Mouse (Mus musculus): ENCODE data around the gene Rras. TPM values are rescaled to one million over a fixed set of nuclear protein-coding genes. Genes with fewer than 3 reads are reported as not detected.

Gene Rras
- polyA plus RNA-seq, 1 experiment from 2014 or later, result 81.5 TPM

DNA sequence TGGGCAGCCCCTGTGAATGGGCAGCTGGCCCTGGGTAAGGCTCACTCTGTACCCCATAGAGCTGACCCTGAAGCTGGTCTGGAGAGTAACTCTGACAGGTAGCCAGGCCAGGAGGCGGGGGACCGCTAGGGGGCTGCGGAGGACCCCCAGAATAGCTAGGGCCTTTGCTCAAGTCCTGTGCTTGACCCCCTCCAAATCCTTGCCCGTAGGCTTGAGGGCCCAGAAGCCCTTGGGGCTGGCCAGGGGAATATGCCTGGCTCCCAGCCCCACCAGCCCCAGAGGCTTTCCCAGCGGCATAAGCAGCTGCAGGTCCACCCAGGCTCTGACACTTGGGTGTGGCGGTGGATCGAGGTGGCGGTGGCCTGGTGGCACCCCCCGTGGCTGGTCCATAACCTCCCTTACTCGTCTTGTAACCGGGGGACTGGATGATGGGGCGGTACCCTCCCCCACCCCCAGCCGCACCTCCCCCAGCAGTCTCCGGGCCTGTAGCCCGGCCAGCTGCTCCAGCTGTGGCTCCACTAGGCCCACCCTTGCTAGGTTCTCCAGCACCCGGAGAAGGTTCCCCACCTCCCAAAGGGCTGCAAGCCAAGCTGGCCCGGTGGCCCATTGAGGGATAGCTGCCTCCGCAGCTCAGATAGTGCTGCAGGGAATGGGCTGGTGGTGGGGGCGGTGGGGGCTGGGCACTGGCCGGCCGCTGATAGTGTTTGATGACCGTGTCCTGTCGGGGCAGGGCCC is 31.3 kb downstream of the Rras start:
- no peak for TF ChIP-seq EP300 (optimal IDR thresholded peaks at IDR 0.05)
- no peak for TF ChIP-seq CTCF (IDR thresholded peaks at IDR 0.05; ENCODE audit: low read depth)
- Histone ChIP-seq H3K27me3 (ENCODE audit: control insufficient read depth, insufficient read depth, low read length) (no peaks in the 10 kb centered on the region), H3K4me2 (replicated peaks; ENCODE audit: low read depth) (no peak overlapping the region), H3K9ac (ENCODE audit: low read length) (no peak overlapping the region), H3K36me3 (ENCODE audit: control insufficient read depth, insufficient read depth, low read length) (peaks cover 29% of the 10 kb centered on the region), H3K9me3 (ENCODE audit: control insufficient read depth, low read length) (no peaks in the 10 kb centered on the region), H3K4me3 (ENCODE audit: low read depth, low read length) (no peak overlapping the region), H3K4me1 (replicated peaks; ENCODE audit: control insufficient read depth, insufficient read depth) (0 out of 2 replicates have a peak, but pooled peaks cover 4% of the 10 kb centered on the region), H3K27ac (replicated peaks) (no peak overlapping the region)
- DNase-seq (ENCODE audit: low spot score) (peak; percentile 12), ATAC-seq (ENCODE audit: low FRiP score, low TSS enrichment) (no peak)
- WGBS, result 87% methylated on average over 23 of the region's 23 CpGs

DNA sequence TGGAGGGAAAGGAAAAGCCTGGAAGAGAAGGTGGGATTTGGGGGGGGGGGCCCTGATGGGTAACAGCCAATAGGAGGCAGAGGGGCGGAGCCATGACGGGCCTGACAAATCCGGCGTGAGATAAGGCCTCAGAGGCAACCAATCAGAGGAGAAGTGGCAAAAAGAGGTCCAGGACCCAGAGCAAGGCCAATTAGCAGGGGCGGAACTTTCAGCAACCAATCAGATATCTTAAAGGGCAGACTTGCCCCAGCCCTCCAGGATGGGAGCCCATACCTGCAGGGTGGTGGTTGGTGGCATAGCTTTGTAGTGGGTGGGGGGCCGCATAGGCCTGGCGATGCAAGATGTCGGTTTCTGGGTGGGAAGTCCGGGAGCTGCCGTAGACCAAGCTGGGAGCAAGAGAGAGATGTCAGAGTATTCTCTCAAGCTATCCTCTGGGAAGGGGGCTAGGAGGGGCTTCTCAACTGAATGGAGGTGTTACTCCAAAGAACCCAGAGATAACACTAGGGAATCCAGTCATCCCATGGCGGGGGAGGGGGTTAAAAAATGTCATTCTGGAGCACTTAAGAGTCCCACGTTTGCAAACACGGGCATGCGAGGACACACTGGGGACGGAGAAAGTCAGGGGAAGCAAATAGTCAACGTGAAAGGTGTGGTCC is 33.3 kb downstream of the Rras start:
- no peak overlapping the region for H3K9ac ChIP-seq (ENCODE audit: low read length)
- TF ChIP-seq CTCF (IDR thresholded peaks at IDR 0.05; ENCODE audit: low read depth) (0 out of 2 replicates have a peak, but pooled peaks have one; percentile 0), EP300 (optimal IDR thresholded peaks at IDR 0.05) (no peak)
- peaks cover 23% of the 10 kb centered on the region for H3K36me3 ChIP-seq (ENCODE audit: control insufficient read depth, insufficient read depth, low read length)
- H3K4me2 ChIP-seq (replicated peaks; ENCODE audit: low read depth), result peak overlapping the region; percentile 99
- no peaks in the 10 kb centered on the region for H3K27me3 ChIP-seq (ENCODE audit: control insufficient read depth, insufficient read depth, low read length)
- WGBS, result 10% methylated on average over 16 of the region's 16 CpGs
- ATAC-seq (ENCODE audit: low FRiP score, low TSS enrichment) (no peak), DNase-seq (ENCODE audit: low spot score) (peak; percentile 79)
- H3K9me3 ChIP-seq (ENCODE audit: control insufficient read depth, low read length), result no peaks in the 10 kb centered on the region
- peak overlapping the region; percentile 97 for H3K27ac ChIP-seq (replicated peaks)
- H3K4me1 ChIP-seq (replicated peaks; ENCODE audit: control insufficient read depth, insufficient read depth), result 0 out of 2 replicates have a peak, but pooled peaks cover 4% of the 10 kb centered on the region
- H3K4me3 ChIP-seq (ENCODE audit: low read depth, low read length), result peak overlapping the region; percentile 83

DNA sequence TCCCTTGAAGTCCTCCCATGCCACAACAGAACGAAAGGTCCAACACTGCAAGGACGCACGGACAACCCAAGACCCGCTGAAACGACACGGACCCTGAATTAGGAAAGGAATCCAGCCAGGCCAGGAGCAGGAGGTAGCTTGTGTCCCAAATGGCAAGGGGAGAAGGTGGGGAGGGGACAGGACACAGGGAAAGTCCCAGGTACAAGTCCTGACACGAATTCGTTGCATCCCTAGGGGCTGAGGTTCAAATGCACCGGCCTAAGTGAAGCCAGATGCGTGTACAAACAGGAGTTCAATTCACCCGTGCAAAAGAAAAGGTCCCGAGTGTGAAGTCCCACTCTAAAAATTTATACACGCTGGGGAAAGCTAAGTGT is 33.8 kb downstream of the Rras start:
- DNase-seq (ENCODE audit: low spot score), result no peak
- peaks cover 18% of the 10 kb centered on the region for H3K36me3 ChIP-seq (ENCODE audit: control insufficient read depth, insufficient read depth, low read length)
- no peaks in the 10 kb centered on the region for H3K9me3 ChIP-seq (ENCODE audit: control insufficient read depth, low read length)
- peak overlapping the region; percentile 97 for H3K27ac ChIP-seq (replicated peaks)
- ATAC-seq (ENCODE audit: low FRiP score, low TSS enrichment), result no peak
- H3K27me3 ChIP-seq (ENCODE audit: control insufficient read depth, insufficient read depth, low read length), result no peaks in the 10 kb centered on the region
- TF ChIP-seq EP300 (optimal IDR thresholded peaks at IDR 0.05) (no peak), CTCF (IDR thresholded peaks at IDR 0.05; ENCODE audit: low read depth) (no peak)
- H3K4me3 ChIP-seq (ENCODE audit: low read depth, low read length), result peak overlapping the region; percentile 83
- H3K4me1 ChIP-seq (replicated peaks; ENCODE audit: control insufficient read depth, insufficient read depth), result 0 out of 2 replicates have a peak, but pooled peaks cover 4% of the 10 kb centered on the region
- H3K4me2 ChIP-seq (replicated peaks; ENCODE audit: low read depth), result peak overlapping the region; percentile 99
- H3K9ac ChIP-seq (ENCODE audit: low read length), result peak overlapping the region; percentile 87
- 5% methylated on average over 13 of the region's 13 CpGs for WGBS

DNA sequence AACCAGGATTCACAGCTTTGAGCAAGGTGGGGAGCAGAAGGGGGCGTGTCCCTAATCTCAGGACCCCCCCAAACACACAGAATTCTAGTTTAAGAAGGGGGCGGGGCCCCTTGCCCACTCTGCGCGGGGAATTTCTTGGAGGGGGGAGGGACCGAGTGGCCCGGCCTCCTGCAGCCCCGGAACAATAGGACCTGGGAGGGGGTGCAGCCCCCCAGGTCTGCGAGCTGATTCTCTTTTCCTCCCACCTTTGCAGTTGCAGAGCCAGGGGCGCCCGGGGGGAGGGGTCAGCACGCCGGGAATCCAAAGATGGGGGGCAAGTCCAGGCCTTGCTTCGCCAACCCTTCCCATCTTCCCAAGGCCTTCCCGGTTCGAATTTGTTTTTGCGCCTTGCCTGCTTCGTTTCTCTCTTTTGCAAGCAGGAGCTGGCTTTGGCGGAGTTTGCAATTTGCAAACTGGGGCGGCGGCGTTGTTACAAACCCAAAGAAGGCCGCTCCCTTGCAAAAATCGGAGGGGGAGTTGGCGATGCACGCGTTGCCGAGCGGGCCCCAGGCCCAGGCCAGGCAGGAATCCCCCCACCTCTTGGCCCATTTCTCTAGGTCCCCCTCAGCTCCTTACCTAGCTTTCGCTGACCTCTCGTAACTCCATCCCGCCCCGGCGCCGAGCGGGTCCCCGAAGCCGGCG is 34.6 kb downstream of the Rras start:
- H3K27me3 ChIP-seq (ENCODE audit: control insufficient read depth, insufficient read depth, low read length), result no peaks in the 10 kb centered on the region
- H3K4me3 ChIP-seq (ENCODE audit: low read depth, low read length), result peak overlapping the region; percentile 83
- peak overlapping the region; percentile 87 for H3K9ac ChIP-seq (ENCODE audit: low read length)
- H3K4me1 ChIP-seq (replicated peaks; ENCODE audit: control insufficient read depth, insufficient read depth), result 0 out of 2 replicates have a peak, but pooled peaks cover 4% of the 10 kb centered on the region
- H3K36me3 ChIP-seq (ENCODE audit: control insufficient read depth, insufficient read depth, low read length), result peaks cover 13% of the 10 kb centered on the region
- TF ChIP-seq CTCF (IDR thresholded peaks at IDR 0.05; ENCODE audit: low read depth) (peak; percentile 3; the same call in 1 of the 2 replicates), EP300 (optimal IDR thresholded peaks at IDR 0.05) (no peak)
- peak overlapping the region; percentile 97 for H3K27ac ChIP-seq (replicated peaks)
- H3K4me2 ChIP-seq (replicated peaks; ENCODE audit: low read depth), result peak overlapping the region; percentile 99
- under 1% methylated on average over 38 of the region's 38 CpGs for WGBS
- ATAC-seq (ENCODE audit: low FRiP score, low TSS enrichment) (no peak), DNase-seq (ENCODE audit: low spot score) (peak; percentile 54)
- H3K9me3 ChIP-seq (ENCODE audit: control insufficient read depth, low read length), result no peaks in the 10 kb centered on the region

DNA sequence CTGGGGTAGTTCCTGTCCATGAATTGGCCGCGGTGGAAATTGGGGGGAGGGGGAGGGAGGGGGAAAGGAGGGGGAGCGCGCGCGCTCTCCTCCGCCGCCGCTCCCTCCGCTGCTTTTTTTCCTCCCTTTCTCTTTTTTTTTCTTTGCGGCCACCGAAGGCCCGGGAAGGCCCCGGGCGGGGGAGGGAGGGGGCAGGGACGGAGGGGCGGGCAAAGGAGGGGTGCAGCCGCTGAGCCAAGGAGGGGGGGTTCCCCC is 35.0 kb downstream of the Rras start, which contains the start of gene Prr12:
TSS of gene Prr12 (minus strand) at position 20 of the 255 bp plus-strand sequence.
- peak within 1 kb of the TSS; percentile 87 for H3K9ac ChIP-seq (ENCODE audit: low read length)
- H3K4me2 ChIP-seq (replicated peaks; ENCODE audit: low read depth), result peak within 1 kb of the TSS; percentile 99
- no peak for TF ChIP-seq CTCF (IDR thresholded peaks at IDR 0.05; ENCODE audit: low read depth)
- TF ChIP-seq EP300 (optimal IDR thresholded peaks at IDR 0.05), result no peak
- no peak for DNase-seq (ENCODE audit: low spot score)
- H3K9me3 ChIP-seq (ENCODE audit: control insufficient read depth, low read length), result no peaks in the 10 kb centered on the region
- peaks cover 8% of the 10 kb centered on the region for H3K36me3 ChIP-seq (ENCODE audit: control insufficient read depth, insufficient read depth, low read length)
- 0% methylated on average over 6 of the region's 18 CpGs for WGBS
- peak within 1 kb of the TSS; percentile 97 for H3K27ac ChIP-seq (replicated peaks)
- peak within 1 kb of the TSS; percentile 83 for H3K4me3 ChIP-seq (ENCODE audit: low read depth, low read length)
- H3K4me1 ChIP-seq (replicated peaks; ENCODE audit: control insufficient read depth, insufficient read depth), result 0 out of 2 replicates have a peak, but pooled peaks cover 4% of the 10 kb centered on the region
- no peaks in the 10 kb centered on the region for H3K27me3 ChIP-seq (ENCODE audit: control insufficient read depth, insufficient read depth, low read length)
- ATAC-seq (ENCODE audit: low FRiP score, low TSS enrichment), result no peak
